Mouse (Mus musculus) central nervous system, embryonic 11.5 days (tissue): ENCODE measurements around the gene Olfr465-ps1. TPM values are rescaled to one million over a fixed set of nuclear protein-coding genes. Genes with fewer than 3 reads are reported as not detected.

ENCODE experiments used
- polyA plus RNA-seq: library from polyadenylated mRNA; depleted of rRNA; stranded (reverse); fragments of >200 nt; gene quantifications from 2 replicates; pipeline ENCODE4 v1.2.3, GENCODE M21; 2012; rRNA removed

Olfr465-ps1 gene
- not detected in 2 replicates for polyA plus RNA-seq

DNA sequence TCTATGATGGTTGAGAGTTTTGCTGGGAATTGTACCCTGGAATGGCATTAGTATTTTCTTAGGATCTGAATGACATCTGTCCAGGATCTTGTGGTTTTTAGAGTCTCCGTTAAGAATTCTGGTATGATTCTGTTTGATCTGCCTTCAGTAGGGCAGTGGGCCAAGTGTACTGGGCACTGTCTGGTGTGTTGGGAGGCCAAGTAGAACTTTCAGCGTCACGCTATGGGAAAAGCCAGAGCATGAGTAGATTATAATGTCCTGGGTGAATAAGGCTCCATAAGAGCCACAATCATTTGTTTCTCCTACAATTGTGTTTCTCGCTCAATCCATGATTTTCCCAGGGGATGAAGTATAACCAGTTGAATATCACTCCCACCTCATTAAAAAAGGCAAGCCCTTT, at the start of gene Olfr465-ps1:
TSS of gene Olfr465-ps1 (plus strand) at position 301 of the 400 bp plus-strand sequence.

GRCm38 (mm10) chr13:65112459-65113110, 25.3 kb upstream of the Olfr465-ps1 start, which contains the start of gene Mfsd14b:
Gene Mfsd14b (minus strand): TSS chr13:65112975.

DNA sequence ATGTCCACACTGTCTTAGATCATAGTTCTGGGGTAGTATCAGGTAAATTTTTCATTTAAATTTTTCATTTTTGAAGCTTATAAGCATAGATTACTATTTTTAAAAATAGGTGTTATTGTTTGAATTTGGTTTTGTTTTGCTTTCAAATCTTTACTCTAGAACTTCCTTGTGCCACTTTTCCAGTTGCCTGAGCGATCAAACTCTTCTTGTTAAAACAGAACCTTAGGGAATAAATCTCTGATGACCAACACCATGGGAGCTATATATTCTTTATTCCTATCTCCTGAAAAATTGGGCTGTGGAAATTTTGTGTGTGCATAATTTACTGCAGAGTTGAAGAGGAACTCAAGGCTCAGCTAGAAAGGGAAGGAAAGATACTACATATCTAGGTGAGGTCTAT, 12.1 kb downstream of the Olfr465-ps1 start, which contains the start of gene Olfr466:
TSS of gene Olfr466 (plus strand) at position 301 of the 400 bp plus-strand sequence.

Other genes with a start within 250 kb of the Olfr465-ps1 start
- 0.04 and 0.11 TPM in 2 replicates for gene Cntnap3, start 234.1 kb upstream of the Olfr465-ps1 start, polyA plus RNA-seq
- gene Spata31, start 220.7 kb upstream of the Olfr465-ps1 start, polyA plus RNA-seq, result not detected in 2 replicates
- not detected in 2 replicates for gene Spata31d1c, start 105.0 kb upstream of the Olfr465-ps1 start, polyA plus RNA-seq
- not detected in 2 replicates for gene Prss47, start 85.3 kb upstream of the Olfr465-ps1 start, polyA plus RNA-seq
- gene Mfsd14b, start 25.1 kb upstream of the Olfr465-ps1 start, polyA plus RNA-seq, result 13.6 and 28.2 TPM in 2 replicates
- not detected in 2 replicates for gene Olfr466, start 12.2 kb downstream of the Olfr465-ps1 start, polyA plus RNA-seq
- gene Nlrp4f, start 67.9 kb downstream of the Olfr465-ps1 start, polyA plus RNA-seq, result 0.01 and 0.06 TPM in 2 replicates
- 0.06 TPM in 1 of 2 replicates, not detected in the other for gene Gm10775, start 121.5 kb downstream of the Olfr465-ps1 start, polyA plus RNA-seq
- gene Zfp369, start 140.7 kb downstream of the Olfr465-ps1 start, polyA plus RNA-seq, result 40.2 and 46.2 TPM in 2 replicates